ENCODE assay signal across 9 mouse cellular contexts in the genomic region with DNA sequence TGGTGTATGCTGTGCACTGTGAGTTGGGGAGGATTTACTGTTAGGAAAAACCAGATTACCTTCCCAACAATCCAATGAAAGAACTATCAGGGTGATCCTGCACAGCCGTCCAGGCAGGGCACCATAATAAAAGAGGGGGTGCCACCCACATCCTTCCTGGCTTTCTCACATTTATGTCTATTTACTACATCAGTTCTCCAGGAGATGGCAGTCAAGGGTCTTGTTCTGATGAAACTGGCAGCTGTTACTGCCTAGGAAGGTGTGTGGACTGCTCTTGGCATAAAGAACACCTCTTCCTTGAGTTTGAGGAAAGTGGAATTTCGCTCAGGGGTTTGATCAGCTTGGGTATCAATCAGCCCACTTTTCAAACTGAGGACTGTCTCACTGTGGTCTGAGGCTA. TPM values are rescaled to one million over a fixed set of nuclear protein-coding genes. Genes with fewer than 3 reads are reported as not detected.
A peak's percentile ranks its signal among the peaks of the same experiment; 100 is the strongest.
DNase-seq lines count a peak whose midpoint lies in the region; ATAC-seq and TF ChIP-seq lines count a peak whose summit lies in the region.
"Had no signal": no experiment of that assay in that cellular context is flagged by ENCODE, and none has a peak within 500 bp of the region (broad histone marks: within the 10 kb centered on the region; RNA-seq: fewer than 3 reads in every experiment).

No protein-coding gene starts in this region.

- no peak overlapping the region for H3K4me3 ChIP-seq in gastrocnemius, adult 2 months
- no peak overlapping the region for H3K4me3 ChIP-seq in midbrain, postnatal 0 days (ENCODE audit: low read depth, low read length)
- H3K4me3 ChIP-seq in midbrain, embryonic 10.5 days: no peak overlapping the region
- H3K4me3 ChIP-seq in forebrain, embryonic 13.5 days: no peak overlapping the region
- H3K4me3 ChIP-seq: hindbrain, embryonic 15.5 days had no signal

- peaks cover 9% of the 10 kb centered on the region; the same call in 1 of the 2 replicates for H3K27me3 ChIP-seq in midbrain, postnatal 0 days (ENCODE audit: insufficient read depth, low read length)
- peaks cover 24% of the 10 kb centered on the region for H3K27me3 ChIP-seq in midbrain, embryonic 10.5 days (ENCODE audit: low read depth, poor library complexity, severe bottlenecking)
- peaks cover 20% of the 10 kb centered on the region; the same call in 1 of the 2 replicates for H3K27me3 ChIP-seq in forebrain, embryonic 13.5 days
- H3K27me3 ChIP-seq: hindbrain, embryonic 15.5 days had no signal

- no peaks in the 10 kb centered on the region for H3K36me3 ChIP-seq in midbrain, postnatal 0 days (ENCODE audit: insufficient read depth, low read length)
- H3K36me3 ChIP-seq in midbrain, embryonic 10.5 days: no peaks in the 10 kb centered on the region
- no peaks in the 10 kb centered on the region for H3K36me3 ChIP-seq in forebrain, embryonic 13.5 days (ENCODE audit: poor library complexity, severe bottlenecking)
- H3K36me3 ChIP-seq: hindbrain, embryonic 15.5 days had no signal

- no peak for DNase-seq in gastrocnemius, adult 2 months
- DNase-seq in gastrocnemius, postnatal 10 days: no peak
- DNase-seq in midbrain, postnatal 0 days (ENCODE audit: low spot score): peak; percentile 82
- DNase-seq in midbrain, embryonic 10.5 days (ENCODE audit: low spot score): no peak
- DNase-seq in embryo, embryonic 10 days (ENCODE audit: low spot score): peak; percentile 83
- peak; percentile 57 for DNase-seq in lung, postnatal 25 days (ENCODE audit: low spot score)
- no peak for DNase-seq in frontal cortex, postnatal 10 days (ENCODE audit: low spot score in 2 of 2)

- H3K9me3 ChIP-seq in midbrain, postnatal 0 days (ENCODE audit: low read length): no peaks in the 10 kb centered on the region
- no peaks in the 10 kb centered on the region for H3K9me3 ChIP-seq in midbrain, embryonic 10.5 days (replicated peaks)
- no peaks in the 10 kb centered on the region for H3K9me3 ChIP-seq in forebrain, embryonic 13.5 days (replicated peaks)
- H3K9me3 ChIP-seq: hindbrain, embryonic 15.5 days had no signal

- intact Hi-C loops in gastrocnemius, adult 2 months (cut with DNase I): no loop called here

- H3K4me1 ChIP-seq in midbrain, postnatal 0 days (ENCODE audit: insufficient read depth, low read length): no peaks in the 10 kb centered on the region
- no peaks in the 10 kb centered on the region for H3K4me1 ChIP-seq in midbrain, embryonic 10.5 days
- H3K4me1 ChIP-seq in forebrain, embryonic 13.5 days: no peaks in the 10 kb centered on the region
- H3K4me1 ChIP-seq: hindbrain, embryonic 15.5 days had no signal

- ATAC-seq in midbrain, postnatal 0 days (ENCODE audit: low FRiP score): no peak
- ATAC-seq in forebrain, embryonic 13.5 days: no peak

- TF ChIP-seq CTCF in gastrocnemius, adult 2 months (IDR thresholded peaks at IDR 0.05): peak; percentile 48
- peak; percentile 84 for TF ChIP-seq CTCF in midbrain, postnatal 0 days (IDR thresholded peaks at IDR 0.05)

- 18% methylated on average over 2 of the region's 2 CpGs for WGBS in midbrain, postnatal 0 days
- WGBS in midbrain, embryonic 10.5 days: 29% methylated on average over 2 of the region's 2 CpGs
- WGBS in forebrain, embryonic 13.5 days: 20% methylated on average over 2 of the region's 2 CpGs

- H3K9ac ChIP-seq in midbrain, postnatal 0 days (replicated peaks; ENCODE audit: low read length, poor library complexity, severe bottlenecking): no peak overlapping the region
- H3K9ac ChIP-seq in forebrain, embryonic 13.5 days: no peak overlapping the region
- H3K9ac ChIP-seq: hindbrain, embryonic 15.5 days had no signal

- H3K4me2 ChIP-seq in midbrain, postnatal 0 days (ENCODE audit: low read depth, low read length, poor library complexity, severe bottlenecking): no peak overlapping the region
- H3K4me2 ChIP-seq in forebrain, embryonic 13.5 days: no peak overlapping the region
- H3K4me2 ChIP-seq: hindbrain, embryonic 15.5 days had no signal

- no peak overlapping the region for H3K27ac ChIP-seq in gastrocnemius, adult 2 months
- H3K27ac ChIP-seq in midbrain, postnatal 0 days (ENCODE audit: low read depth, low read length): no peak overlapping the region
- H3K27ac ChIP-seq in midbrain, embryonic 10.5 days (replicated peaks): no peak overlapping the region
- H3K27ac ChIP-seq in forebrain, embryonic 13.5 days: no peak overlapping the region
- H3K27ac ChIP-seq: hindbrain, embryonic 15.5 days had no signal

RNA-seq across cellular contexts. Expression of a gene that starts 54.6 kb away (rescaled TPM):
- total RNA-seq in gastrocnemius, adult 2 months (2021): under 1 TPM in 1 of 2 experiments, not detected in 1; 0.28 TPM
- total RNA-seq in gastrocnemius, postnatal 10 days (2021): under 1 TPM in 1 of 2 experiments, not detected in 1; 0.12 TPM
- not detected in 2 replicates for total RNA-seq in midbrain, postnatal 0 days (2014; rRNA removed)
- polyA plus RNA-seq in midbrain, postnatal 0 days (2015; fragmentation: Nextera tagmentation; extraction: Ambion mirVana): 0.04 TPM in 1 of 2 replicates, not detected in the other
- 0.10 and 0.20 TPM in 2 replicates for polyA plus RNA-seq in midbrain, embryonic 10.5 days (2016; fragmentation: Nextera tagmentation; extraction: Ambion mirVana)
- 0.05 and 0.08 TPM in 2 replicates for polyA plus RNA-seq in forebrain, embryonic 13.5 days (2015; fragmentation: Nextera tagmentation; extraction: Ambion mirVana)

Comparison
In these comparisons a context has a peak if more than half of its experiments do, and no peak if none do; other contexts are left out.
1. DNase-seq: peak in midbrain, postnatal 0 days (single experiment), embryo, embryonic 10 days (single experiment) and lung, postnatal 25 days (single experiment); none in gastrocnemius, adult 2 months (single experiment), gastrocnemius, postnatal 10 days (single experiment), midbrain, embryonic 10.5 days (single experiment) and frontal cortex, postnatal 10 days (0 of 2).